Mouse (Mus musculus): ENCODE measurements at regions not wholly inside any gene's neighbourhood (a gene's known extent, or its start where the extent isn't known, plus 50 kb on each side); places are given as distances from the start of the nearest gene placed in this dataset.
A peak's percentile ranks its signal among the peaks of the same experiment; 100 is the strongest.

- DNase-seq = no peak
Observed at GRCm38 (mm10) chr12:39586163-39586562, 451.7 kb downstream of the Arl4a start.

DNA sequence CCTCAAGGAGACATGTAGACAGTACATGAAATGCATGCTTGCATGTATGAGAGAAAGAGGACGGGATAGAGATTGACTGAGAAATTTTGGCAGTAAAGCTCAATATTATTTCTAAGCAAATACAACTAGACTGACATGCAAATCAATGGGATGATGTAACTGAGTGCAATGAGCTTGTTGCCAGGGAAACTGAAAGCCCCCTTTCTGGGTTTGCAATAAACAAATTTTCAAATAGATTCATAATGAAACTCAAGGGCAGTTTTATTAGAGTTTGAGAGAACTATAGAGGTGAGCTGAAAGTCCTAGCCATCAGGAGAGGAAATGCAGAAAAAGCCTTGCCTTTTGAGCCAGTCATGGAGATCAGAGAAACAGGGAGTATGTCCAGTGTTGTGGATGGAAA, 460.2 kb downstream of the Arl4a start:
- no peak for DNase-seq

DNA sequence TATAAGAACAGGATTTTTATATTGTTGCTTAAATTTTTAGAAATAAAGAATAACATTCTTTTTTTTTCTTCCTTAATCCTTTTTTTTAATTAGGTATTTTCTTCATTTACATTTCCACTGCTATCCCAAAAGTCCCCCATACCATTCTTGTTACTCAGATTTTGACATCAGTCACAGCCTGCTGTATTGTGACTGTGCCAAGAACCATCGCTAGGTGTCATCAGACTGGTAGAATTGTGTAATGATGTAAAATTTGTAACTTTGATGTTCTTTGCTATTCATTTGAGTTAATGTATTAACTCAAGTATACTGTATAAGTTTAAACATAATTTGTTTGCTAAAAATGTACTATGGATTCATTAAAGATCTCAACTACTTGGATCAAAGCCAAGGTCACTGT, 465.0 kb downstream of the Arl4a start:
- DNase-seq = no peak

GRCm38 (mm10) chr12:39572147-39572546, 465.7 kb downstream of the Arl4a start:
- no peak for DNase-seq

GRCm38 (mm10) chr12:39560734-39561446, 476.9 kb downstream of the Arl4a start:
- DNase-seq = no peak

- no peak for DNase-seq
Observed at GRCm38 (mm10) chr12:39558491-39558890, 479.3 kb downstream of the Arl4a start.

- DNase-seq = no peak
Observed at GRCm38 (mm10) chr12:39536326-39536725, 501.5 kb downstream of the Arl4a start.

GRCm38 (mm10) chr12:39528121-39528520, 509.7 kb downstream of the Arl4a start:
- no peak for DNase-seq

- DNase-seq = no peak
Observed at GRCm38 (mm10) chr12:39527216-39527600, 510.6 kb downstream of the Arl4a start.

DNA sequence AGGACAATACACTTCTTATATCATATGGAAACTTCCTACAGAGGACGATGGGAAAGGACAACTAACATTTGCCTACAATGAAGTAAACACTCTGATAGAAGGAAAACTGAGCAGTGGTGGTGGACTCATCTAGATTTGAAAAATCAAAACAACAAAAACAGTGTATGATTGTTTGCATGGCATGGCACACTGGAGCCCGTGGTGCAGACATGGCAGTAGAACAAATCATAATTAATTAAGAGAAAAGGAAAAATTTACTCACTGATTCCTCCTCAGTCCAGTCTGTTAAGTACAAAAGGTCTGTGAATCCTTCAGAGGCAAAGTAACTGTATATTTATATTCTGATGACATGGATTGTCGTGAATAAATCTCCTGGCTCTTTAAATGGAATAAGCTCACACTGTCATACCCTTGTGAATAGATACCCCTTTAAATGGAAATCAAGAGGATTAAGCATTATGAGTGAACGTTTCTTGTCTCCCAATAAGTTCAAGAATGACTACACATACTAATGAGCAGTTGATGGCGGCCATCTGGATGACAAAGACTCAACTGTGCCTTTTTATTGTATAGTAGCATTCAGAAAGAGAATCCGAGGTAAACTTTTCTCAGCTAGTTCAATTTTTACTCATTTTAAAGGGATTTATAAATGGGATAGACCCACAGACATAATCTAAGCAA, 511.1 kb downstream of the Arl4a start:
- no peak for DNase-seq

GRCm38 (mm10) chr12:39515690-39516089, 522.1 kb downstream of the Arl4a start:
- DNase-seq = no peak

DNA sequence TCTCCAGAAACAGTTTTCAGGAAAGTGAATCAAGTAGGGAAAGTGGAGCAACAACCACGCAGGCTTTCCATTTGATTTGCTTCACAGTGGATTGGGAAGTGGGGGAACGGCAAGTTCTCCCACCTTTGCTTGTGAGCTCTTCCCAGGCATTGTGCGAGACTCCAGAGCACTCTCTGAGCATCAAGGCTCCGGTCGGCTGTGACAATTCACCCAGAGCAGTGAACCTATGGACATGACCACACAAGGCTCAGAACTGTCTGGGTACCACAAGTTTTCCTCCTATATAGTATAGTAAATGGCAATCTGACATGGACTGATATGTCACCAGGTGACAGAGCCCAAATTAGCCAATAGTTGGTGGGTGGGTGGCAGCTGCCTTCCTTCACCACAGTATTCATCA, 527.0 kb downstream of the Arl4a start:
- DNase-seq = no peak

DNA sequence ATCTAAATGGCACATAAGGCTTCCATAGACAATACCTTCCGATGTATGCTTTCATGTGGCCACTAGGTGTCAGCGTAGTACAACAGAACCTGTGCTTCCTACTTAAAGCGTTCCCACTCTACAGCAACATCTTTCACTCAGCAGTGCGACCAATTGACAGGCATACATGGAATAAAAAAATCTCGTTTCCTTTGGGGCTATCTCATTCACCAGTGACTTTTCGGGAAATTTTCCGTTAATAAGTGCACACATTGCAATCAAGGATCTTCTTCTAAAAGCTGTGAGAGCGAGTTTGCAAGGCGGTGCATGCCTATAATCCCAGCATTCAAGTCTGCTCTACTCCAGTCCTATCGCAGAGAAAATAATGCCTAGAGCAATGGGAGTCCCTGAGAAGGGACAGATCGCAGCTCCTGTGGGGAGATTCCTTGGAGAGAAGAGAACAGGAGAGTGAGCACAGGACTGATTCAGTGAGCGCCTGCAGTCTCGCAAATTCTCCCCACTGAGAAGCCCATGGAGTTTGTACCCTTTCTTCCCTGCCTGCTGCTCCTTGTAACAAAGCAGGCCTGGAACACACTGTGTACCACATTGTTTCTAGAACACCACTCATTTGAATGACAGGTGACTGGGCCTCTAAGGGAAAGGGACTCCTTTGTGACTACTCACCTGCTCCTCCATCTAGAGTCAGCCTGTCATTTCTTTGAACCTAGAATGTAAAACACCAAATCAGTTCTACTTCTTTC, 527.6 kb downstream of the Arl4a start:
- peak; percentile 76 for DNase-seq

- peak; percentile 13 for DNase-seq
Observed at GRCm38 (mm10) chr12:39496203-39496602, 541.6 kb downstream of the Arl4a start.

DNA sequence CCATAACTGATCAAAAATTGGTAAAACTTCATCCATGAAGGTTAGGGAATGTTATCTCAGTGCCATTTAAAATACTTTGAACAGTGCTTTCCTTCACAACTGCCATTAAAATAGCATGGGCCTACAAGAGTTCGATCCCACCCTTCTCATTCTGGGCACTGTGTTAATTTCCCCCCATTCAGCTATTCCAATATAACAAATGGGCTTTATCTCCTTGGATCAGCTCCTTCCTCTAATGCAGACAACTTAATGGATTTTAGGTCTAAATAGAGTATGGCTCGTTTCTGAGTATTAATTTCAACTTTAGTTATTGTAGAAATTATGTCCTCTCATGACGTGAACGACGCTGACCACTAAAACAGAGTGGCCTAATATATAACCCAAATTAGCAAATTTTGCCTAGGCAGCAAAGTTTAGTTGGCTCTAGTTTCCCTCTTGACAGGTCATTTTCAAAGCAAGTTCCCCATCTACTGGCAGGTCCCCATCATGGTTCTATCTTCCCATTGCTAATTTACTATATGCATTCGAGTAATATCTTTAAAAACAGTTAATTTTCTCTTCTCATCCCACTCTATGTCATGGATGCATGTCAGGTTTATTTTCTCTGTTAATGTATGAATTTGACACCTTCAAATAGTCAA, 544.1 kb downstream of the Arl4a start:
- peak; percentile 8 for DNase-seq

DNA sequence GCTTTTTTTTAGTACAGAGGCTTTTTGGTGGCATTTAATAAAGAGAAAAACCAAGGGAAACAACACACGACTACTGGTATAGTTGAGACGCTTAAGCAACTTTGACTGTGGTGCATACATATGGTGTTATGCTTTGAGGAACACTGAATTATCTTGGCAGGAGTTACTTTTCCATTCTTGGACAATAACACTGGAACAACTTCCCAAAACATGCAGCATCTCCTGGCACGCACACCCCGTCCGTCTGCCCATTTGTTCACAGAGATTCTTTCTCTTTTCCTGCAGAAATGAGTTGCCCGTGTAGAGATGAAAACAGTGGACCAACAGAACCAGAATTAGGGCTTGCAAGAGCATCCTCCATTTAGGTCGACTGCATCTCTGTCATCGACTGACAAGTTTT, 544.7 kb downstream of the Arl4a start:
- no peak for DNase-seq

DNA sequence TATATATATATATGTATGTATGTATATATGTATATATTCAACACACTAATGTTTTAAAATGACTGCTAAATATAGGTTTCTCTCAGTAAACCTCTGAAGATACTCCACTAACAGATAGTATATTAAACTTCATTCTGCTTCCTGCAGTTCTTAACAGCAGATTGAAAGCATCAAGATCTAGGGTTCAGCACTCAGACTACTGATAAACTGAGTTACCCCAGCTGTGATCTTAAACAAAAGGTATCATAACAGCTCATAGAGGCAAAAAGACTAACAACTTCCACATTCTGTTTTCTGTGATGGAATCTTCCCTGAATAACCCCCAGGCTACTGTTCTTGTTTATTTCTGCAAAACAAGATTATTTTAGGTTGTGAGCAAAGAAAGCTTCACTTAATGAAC, 564.8 kb downstream of the Arl4a start:
- DNase-seq = no peak
